10 mouse cellular contexts compared by ENCODE assay signal in the genomic region with DNA sequence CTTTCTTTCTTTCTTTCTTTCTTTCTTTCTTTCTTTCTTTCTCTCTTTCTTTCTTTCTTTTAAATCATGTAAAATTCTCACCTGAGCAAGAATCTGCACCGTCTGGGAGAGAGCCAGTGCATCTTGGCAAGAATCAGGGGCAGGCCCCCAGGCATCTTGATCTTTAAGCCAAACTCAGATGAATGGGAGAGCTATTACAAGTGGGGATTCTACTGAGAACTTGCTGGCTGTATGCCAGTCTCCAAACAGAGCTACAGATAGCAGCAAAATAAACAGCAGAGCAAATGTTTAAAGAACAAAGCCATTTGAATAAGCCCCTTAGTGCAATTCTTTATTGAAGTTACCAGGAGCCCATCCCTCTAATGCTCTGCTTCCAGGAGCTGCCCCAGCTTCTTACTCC. TPM values are rescaled to one million over a fixed set of nuclear protein-coding genes. Genes with fewer than 3 reads are reported as not detected.
DNase-seq lines count a peak whose midpoint lies in the region; ATAC-seq lines count a peak whose summit lies in the region.
"Had no signal": no experiment of that assay in that cellular context is flagged by ENCODE, and none has a peak within 500 bp of the region (broad histone marks: within the 10 kb centered on the region; RNA-seq: fewer than 3 reads in every experiment).

No protein-coding gene starts in this region.

- no peaks in the 10 kb centered on the region for H3K27me3 ChIP-seq in heart, embryonic 11.5 days (ENCODE audit: control insufficient read depth, insufficient read depth, low read length)
- no peaks in the 10 kb centered on the region for H3K27me3 ChIP-seq in embryonic facial prominence, embryonic 13.5 days
- H3K27me3 ChIP-seq: embryonic facial prominence, embryonic 12.5 days had no signal

- H3K9ac ChIP-seq in heart, embryonic 11.5 days (ENCODE audit: low read depth, low read length) = no peak overlapping the region
- no peak overlapping the region for H3K9ac ChIP-seq in embryonic facial prominence, embryonic 13.5 days
- H3K9ac ChIP-seq: embryonic facial prominence, embryonic 12.5 days; liver, embryonic 14.5 days had no signal

- H3K4me1 ChIP-seq in heart, embryonic 11.5 days (ENCODE audit: control insufficient read depth, insufficient read depth, low read length) = no peaks in the 10 kb centered on the region
- no peaks in the 10 kb centered on the region for H3K4me1 ChIP-seq in embryonic facial prominence, embryonic 13.5 days
- H3K4me1 ChIP-seq: embryonic facial prominence, embryonic 12.5 days had no signal

- no peak overlapping the region for H3K27ac ChIP-seq in heart, embryonic 11.5 days (ENCODE audit: low read depth, low read length)
- H3K27ac ChIP-seq in embryonic facial prominence, embryonic 13.5 days = no peak overlapping the region
- H3K27ac ChIP-seq: embryonic facial prominence, embryonic 12.5 days; liver, embryonic 14.5 days had no signal

- 18% methylated on average over 1 of the region's 1 CpGs for WGBS in heart, embryonic 11.5 days (ENCODE audit: insufficient replicate concordance)
- WGBS in embryonic facial prominence, embryonic 13.5 days = 23% methylated on average over 1 of the region's 1 CpGs

- H3K4me2 ChIP-seq in heart, embryonic 11.5 days = no peak overlapping the region
- no peak overlapping the region for H3K4me2 ChIP-seq in embryonic facial prominence, embryonic 13.5 days
- H3K4me2 ChIP-seq: embryonic facial prominence, embryonic 12.5 days had no signal

- H3K9me3 ChIP-seq in heart, embryonic 11.5 days (replicated peaks; ENCODE audit: control insufficient read depth, low read length) = no peaks in the 10 kb centered on the region
- H3K9me3 ChIP-seq in embryonic facial prominence, embryonic 13.5 days = no peaks in the 10 kb centered on the region
- H3K9me3 ChIP-seq: embryonic facial prominence, embryonic 12.5 days had no signal

- H3K4me3 ChIP-seq in heart, embryonic 11.5 days (ENCODE audit: low read depth, low read length) = no peak overlapping the region
- no peak overlapping the region for H3K4me3 ChIP-seq in embryonic facial prominence, embryonic 13.5 days
- H3K4me3 ChIP-seq: embryonic facial prominence, embryonic 12.5 days had no signal

- no peaks in the 10 kb centered on the region for H3K36me3 ChIP-seq in heart, embryonic 11.5 days (ENCODE audit: control insufficient read depth, insufficient read depth, low read length)
- H3K36me3 ChIP-seq in embryonic facial prominence, embryonic 13.5 days = no peaks in the 10 kb centered on the region
- H3K36me3 ChIP-seq: embryonic facial prominence, embryonic 12.5 days had no signal

- peak; percentile 29 for DNase-seq in heart, postnatal 4 days
- peak; percentile 39 to 46 for DNase-seq in right cerebral cortex, postnatal 10 days (ENCODE audit: low spot score in 2 of 2)
- DNase-seq in right cerebral cortex, postnatal 36 days (ENCODE audit: low spot score in 2 of 2) = no peak
- no peak for DNase-seq in thymus, postnatal 14 days
- DNase-seq: gastrocnemius, postnatal 14 days had no signal

- ATAC-seq in heart, embryonic 11.5 days (replicated peaks; ENCODE audit: insufficient number of reproducible peaks, low FRiP score, low TSS enrichment) = no peak
- ATAC-seq in embryonic facial prominence, embryonic 13.5 days (ENCODE audit: insufficient number of reproducible peaks, insufficient read depth, low FRiP score, low TSS enrichment, low read depth) = peak; percentile 56; the same call in 1 of the 2 replicates
- no peak for ATAC-seq in monocyte, adult 5-6 weeks (replicated peaks; ENCODE audit: insufficient number of reproducible peaks, low FRiP score, low TSS enrichment, poor library complexity, severe bottlenecking)

RNA-seq across cellular contexts. Expression of a gene that starts 18.0 kb away (rescaled TPM):
- total RNA-seq in heart, postnatal 4 days (2021) = under 1 TPM; 0.25 to 0.33 TPM
- polyA plus RNA-seq in heart, embryonic 11.5 days (2014; fragmentation: Nextera tagmentation; extraction: Ambion mirVana) = 2.1 and 2.7 TPM in 2 replicates
- 1.3 and 1.4 TPM in 2 replicates for polyA plus RNA-seq in embryonic facial prominence, embryonic 13.5 days (2015; fragmentation: Nextera tagmentation; extraction: Ambion mirVana)
- total RNA-seq in monocyte, adult 5-6 weeks (2017) = 78.3 to 278 TPM (median 108 TPM) in 3 replicates
- total RNA-seq: gastrocnemius, postnatal 14 days had no signal

RNA-seq across cellular contexts. Expression of a gene that starts 53.1 kb away (rescaled TPM):
- total RNA-seq in heart, postnatal 4 days (2021) = 10 to 100 TPM; 60.3 to 64.2 TPM
- polyA plus RNA-seq in heart, embryonic 11.5 days (2014; fragmentation: Nextera tagmentation; extraction: Ambion mirVana) = 39.1 and 51.8 TPM in 2 replicates
- polyA plus RNA-seq in embryonic facial prominence, embryonic 13.5 days (2015; fragmentation: Nextera tagmentation; extraction: Ambion mirVana) = 96.1 and 105 TPM in 2 replicates
- total RNA-seq in monocyte, adult 5-6 weeks (2017) = 0.21 to 3.0 TPM (median 0.39 TPM) in 3 replicates

Comparison
In these comparisons a context has a peak if more than half of its experiments do, and no peak if none do; other contexts are left out.
1. DNase-seq: peak in heart, postnatal 4 days (single experiment) and right cerebral cortex, postnatal 10 days (2 of 2); none in right cerebral cortex, postnatal 36 days (0 of 2) and thymus, postnatal 14 days (single experiment).
2. RNA of a gene that starts 18.0 kb away (total RNA-seq): 78.3 to 278 TPM in monocyte, adult 5-6 weeks; 0.25 to 0.33 TPM in heart, postnatal 4 days; every median in the first group is over 10 times any median in the second.
3. RNA of a gene that starts 53.1 kb away (total RNA-seq): 60.3 to 64.2 TPM in heart, postnatal 4 days; 0.21 to 3.0 TPM in monocyte, adult 5-6 weeks; every median in the first group is over 10 times any median in the second.